Mouse (Mus musculus) spleen, postnatal 10 days (tissue): ENCODE measurements around the gene Trim80.
"Not testable (repeated sequence)": the region's sequence is repeated elsewhere in the genome, so short reads cannot be mapped to it uniquely, and the experiment has no call there.

Experiments
- DNase-seq, 2 experiments: peaks; one replicate each; pipeline ENCODE4 v3.0.0; 2021 to 2022; ENCODE audit warnings: low spot score in 2 of 2

Trim80 gene

DNA sequence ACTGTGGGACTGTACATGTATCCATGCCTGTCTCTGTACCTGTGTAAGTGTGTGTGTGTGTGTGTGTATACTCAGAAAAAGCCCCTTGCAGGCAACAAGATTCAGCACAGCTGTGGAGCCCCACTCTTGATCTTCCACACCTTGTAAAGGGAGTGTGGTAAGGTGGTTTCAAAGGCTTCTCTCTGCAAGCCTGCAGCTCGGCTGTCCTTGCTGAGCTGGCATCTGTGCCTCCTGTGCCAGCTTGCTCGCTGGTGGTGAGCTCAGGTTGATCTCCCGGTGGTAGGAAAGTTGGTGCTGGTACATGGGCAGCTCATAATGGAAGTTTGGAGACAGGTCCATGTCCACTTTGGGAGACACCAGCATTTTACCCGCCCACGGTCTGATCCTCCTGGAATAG is 21.5 kb downstream of the Trim80 start:
- DNase-seq = no peak

DNA sequence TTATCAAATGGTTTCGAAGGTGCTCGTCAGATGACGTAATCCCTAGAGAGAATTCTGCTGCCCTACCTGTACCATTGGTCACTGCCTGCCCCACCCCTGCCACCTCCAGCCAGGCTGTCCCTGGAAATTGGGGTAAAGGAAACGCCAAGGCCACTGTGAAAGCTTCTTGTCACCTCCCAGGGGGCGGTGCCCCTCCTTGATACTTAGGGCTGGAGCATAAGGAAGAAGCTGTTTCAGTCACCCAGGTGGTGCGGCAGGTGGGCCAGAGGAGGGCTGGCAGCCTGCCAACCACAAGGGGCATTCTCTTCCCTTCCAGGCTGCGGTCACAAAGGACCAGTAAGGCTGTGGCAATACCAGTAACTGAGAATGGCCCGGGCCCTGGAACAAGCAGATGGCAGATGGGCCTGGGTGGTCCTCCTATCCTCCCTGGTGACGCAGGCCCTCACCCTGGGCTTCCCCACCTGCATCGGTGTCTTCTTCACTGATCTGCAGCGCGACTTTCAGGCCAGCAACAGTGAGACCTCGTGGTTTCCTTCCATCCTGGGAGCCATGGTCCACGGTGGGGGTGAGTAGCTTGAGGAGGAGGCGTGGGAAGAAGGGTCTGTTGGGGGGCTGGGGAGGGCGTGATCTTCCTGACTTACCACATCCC is 22.0 kb downstream of the Trim80 start, which contains the start of gene Slc16a5:
Gene Slc16a5, plus strand, starts transcription at position 232 of the 649 bp plus-strand sequence.
- DNase-seq = no peak

DNA sequence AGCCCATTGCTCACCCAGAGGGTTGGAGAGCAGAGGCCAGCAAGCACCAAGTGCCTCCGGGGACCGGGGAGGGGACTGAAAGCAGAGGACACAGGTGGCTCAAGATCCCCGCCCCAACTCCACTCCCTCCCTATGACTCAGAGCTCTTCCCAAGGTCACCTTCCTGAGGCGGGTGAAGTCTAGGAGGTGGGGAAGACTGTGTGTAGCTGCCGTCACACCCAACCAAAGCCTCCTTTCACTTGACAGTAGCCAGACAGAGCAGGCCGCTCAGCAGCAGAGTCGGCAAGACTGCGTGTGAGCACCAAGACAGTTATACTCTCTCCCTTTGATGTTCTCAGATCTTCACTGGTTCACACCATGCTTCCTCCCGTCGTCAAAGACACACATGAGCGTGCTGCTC is 23.1 kb downstream of the Trim80 start:
- DNase-seq = no peak

- DNase-seq = no peak
Observed at GRCm38 (mm10) chr11:115464851-115465250, 24.5 kb downstream of the Trim80 start.

DNA sequence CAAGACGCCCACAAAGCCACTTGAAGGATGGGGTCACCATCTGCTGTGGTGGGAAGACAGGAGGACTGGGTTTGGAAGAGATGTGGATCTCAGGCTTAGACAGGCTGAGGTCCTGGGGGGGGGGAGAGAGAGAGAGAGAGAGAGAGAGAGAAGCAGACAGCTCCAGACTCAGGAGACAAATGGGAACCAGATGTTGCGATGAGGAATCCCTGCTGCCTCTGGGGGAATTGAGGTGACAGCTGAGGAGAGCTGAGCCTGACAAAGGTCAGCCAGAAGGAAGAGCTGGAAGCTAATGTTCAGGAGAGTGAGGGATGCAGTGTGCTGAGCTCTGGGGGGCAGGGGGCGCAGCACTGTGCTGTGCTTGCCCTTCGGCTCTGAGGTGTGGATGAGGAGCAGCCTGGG is 26.9 kb downstream of the Trim80 start:
- no peak for DNase-seq

DNA sequence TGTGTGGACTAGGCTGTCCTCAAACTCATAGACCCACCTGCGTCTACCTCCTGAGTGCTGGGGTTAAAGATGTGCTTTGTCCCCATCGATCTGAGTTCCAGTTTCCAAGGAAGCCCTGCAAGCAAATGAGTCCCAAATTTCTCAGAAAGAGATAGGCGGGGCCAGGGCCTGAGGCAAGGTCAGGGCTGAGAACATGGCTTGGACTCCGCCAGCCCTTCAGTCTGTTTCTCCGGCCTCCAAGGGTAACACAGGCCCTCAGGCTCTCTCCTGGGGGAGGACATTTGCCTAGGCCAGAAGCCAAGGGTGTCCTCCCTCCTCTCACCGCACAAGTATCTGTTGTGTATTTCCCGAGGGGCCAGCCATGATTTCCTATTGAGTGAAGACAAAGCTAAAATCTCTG is 31.8 kb downstream of the Trim80 start:
- DNase-seq = no peak

DNA sequence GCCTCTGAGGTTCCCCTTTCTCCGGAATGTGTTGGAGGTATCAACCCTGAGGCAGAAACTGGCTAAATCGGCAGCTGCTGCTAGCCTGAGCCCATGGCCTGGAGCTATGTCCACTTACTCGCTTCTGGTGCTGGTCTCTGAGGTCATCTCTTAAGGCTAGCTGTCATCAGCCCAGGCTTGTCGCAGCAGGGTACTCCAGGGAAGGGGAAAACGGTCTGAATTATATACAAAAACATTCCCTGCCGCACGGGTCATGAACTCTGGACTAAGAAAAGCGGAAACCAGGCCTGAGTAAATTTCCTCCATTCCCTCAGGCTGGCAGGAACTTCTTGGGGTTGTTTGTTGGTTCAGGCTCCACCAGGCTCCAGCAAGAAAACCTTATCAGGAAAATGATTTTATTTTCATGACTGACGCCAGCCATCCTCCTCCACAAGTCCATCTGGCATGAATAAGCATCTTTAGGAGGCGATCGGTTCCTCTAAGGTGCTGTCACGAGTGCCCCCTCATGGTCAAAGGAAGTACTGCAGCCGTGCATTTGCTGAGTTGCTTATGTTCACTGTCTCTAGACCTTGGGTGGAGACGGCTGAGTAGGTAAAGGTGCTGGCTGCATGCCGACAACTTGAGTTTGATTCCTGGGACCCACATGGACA is 33.4 kb downstream of the Trim80 start:
- peak; percentile 95 to 96 for DNase-seq

DNA sequence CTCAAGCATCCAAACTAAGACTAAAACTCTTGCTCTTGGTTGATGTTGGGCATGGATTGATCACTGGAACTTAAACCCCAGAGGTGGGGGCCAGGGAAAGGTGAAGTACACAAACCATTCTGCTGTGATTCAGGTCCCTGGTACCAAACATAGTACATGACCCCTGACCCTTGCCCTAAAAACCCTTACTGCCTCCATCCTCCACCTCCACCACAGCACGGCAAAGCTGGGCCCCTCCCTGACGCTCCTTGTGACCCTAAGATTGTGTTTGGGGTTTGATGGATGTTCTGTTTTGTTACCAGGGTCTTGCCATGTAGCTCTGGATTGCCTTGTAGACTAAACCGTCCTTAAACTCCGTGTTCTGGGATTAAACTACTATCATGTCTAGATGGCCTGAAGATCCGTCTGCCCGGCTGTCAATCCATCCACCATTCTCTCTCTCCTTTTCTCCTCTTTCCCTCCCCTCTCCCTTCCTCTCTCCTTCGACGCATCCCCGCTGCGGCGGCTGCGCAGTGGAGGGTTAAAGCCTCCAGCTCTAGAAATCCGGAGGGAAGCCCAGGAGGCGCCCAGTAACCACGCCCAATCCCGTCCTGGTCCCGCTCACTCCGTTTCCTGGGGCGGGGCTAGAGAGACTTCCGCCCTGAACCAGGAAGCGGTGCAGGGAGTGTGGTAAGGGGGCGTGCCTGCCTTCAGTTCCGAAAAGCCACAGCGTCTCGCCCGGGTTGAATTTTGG is 34.8 kb downstream of the Trim80 start, which contains the start of gene Armc7:
Gene Armc7, plus strand, starts transcription at position 643 of the 733 bp plus-strand sequence.
- peak; percentile 88 to 93 for DNase-seq

GRCm38 (mm10) chr11:115475758-115476237 is 35.5 kb downstream of the Trim80 start:
- no peak for DNase-seq

- DNase-seq = not testable (repeated sequence)
Observed at GRCm38 (mm10) chr11:115476630-115477029, 36.3 kb downstream of the Trim80 start.

DNA sequence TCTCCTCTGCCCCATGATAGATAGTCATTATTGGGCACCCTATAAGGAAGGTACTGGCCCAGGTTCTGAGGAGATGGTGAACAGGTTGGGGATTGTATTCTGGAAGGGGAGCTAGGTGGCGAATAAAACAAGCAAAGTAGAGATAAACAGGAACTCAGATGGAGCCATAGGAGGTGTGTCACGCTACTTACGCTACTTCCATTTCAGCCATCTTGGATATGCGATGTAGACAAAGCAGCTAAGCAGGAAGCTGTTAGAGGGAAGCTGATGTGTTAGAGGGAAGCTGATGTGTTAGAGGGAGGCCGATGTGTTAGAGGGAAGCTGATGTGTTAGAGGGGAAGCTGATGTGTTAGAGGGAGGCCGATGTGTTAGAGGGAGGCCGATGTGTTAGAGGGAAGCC is 37.0 kb downstream of the Trim80 start:
- DNase-seq = not testable (repeated sequence)

DNA sequence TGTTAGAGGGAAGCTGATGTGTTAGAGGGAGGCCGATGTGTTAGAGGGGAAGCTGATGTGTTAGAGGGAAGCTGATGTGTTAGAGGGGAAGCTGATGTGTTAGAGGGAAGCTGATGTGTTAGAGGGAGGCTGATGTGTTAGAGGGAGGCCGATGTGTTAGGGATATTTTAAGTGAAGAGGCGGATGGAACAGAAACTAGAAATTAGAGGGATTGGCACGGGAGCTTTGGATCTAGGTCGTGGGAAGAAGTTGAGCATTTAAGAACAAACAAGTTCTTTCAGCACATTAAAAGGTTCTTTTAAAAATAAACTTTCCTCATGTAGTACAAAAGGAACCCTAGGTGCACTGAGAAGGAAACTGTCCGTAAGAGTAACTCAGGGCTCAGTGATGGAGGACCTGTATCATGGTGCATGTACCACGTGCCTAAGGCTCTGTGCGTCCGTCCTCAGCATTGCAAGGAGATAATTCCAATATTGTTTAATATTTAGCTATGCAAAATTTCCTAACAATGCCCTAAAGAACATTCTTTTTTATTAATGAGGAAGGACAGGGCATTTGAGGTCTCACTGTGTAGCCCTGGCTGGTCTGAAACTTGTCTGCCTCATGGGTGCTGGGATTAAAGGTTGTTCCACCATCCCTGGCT is 38.1 kb downstream of the Trim80 start:
- DNase-seq = no peak

DNA sequence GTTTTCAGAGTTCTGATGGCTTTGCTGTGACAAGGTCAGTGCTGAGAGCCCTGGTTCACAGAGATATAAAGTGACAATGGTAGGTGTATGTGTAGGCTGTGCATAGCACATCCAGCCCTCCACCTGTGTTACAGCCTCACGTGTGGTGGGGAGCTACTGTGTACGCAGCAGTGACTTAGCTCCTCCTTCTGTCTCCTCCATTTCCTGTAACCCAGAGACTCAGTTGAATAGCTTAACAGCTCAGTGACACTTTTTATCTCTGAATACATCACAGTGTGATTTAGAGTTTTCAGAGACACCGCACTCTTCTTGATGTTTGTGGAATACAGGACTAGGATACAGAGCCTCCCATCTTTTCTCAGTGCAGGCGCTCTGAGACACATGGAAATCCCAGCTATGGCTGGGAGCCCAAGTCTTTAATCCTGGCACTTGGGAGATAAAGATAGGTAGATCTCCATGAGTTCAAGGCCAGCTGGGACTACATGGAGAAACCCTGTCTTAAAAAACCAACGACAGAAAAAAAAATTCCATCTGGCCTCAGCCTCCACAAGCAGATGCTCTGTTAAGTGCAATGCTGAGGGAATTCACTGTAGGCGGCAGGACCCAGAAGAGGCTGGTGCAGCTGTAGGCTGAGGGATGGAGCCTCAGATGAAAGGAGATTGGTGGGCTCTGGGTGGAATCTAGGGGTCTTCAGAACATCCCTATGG is 41.4 kb downstream of the Trim80 start:
- DNase-seq = no peak

- no peak for DNase-seq
Observed at GRCm38 (mm10) chr11:115483278-115483677, 42.9 kb downstream of the Trim80 start.

GRCm38 (mm10) chr11:115483726-115484125 is 43.4 kb downstream of the Trim80 start:
- DNase-seq = peak; percentile 84 to 88

DNA sequence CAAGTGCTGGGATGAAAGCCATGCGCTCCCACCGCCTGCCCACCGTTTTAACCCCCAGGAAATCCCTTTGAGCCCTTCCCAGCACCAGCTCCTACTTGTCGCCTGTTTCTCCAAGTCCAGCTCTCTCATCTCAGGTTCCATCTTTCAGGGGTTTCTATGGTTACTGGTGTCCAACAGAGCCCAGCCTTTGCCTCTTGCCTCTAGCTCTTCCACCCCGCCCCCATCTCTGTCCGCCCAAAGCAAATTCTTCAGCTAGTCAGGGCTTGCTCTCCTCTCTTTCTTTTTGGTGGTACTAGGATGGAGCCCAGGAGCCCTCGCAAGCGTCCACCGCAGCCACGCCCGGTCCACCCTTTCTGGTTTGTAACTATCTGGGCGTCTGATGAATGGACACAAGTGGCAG is 44.8 kb downstream of the Trim80 start:
- DNase-seq = no peak

DNA sequence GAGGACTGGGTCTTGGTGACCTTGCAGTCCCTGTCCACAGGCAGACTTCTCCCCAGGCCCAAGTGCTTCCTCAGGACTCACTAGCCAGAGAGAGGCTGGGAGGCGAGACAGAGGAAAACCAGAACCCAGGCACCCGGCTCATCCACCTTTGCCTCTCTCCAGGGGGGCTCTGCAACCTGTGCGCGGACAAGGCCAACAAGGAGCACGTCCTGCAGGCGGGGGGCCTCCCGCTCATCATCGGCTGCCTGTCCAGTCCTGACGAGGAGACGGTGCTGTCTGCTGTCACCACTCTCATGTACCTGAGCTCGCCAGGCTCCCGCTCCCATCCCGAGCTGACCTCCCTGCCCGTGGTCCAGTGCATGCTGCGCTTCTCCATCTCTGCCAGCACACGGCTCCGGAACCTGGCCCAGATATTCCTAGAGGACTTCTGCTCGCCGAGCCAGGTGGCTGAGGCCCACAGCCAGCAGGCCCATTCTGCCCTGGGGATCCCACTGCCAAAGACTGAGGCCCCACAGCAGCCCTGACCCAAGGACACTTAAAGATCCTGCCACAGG is 48.3 kb downstream of the Trim80 start:
- DNase-seq = no peak

DNA sequence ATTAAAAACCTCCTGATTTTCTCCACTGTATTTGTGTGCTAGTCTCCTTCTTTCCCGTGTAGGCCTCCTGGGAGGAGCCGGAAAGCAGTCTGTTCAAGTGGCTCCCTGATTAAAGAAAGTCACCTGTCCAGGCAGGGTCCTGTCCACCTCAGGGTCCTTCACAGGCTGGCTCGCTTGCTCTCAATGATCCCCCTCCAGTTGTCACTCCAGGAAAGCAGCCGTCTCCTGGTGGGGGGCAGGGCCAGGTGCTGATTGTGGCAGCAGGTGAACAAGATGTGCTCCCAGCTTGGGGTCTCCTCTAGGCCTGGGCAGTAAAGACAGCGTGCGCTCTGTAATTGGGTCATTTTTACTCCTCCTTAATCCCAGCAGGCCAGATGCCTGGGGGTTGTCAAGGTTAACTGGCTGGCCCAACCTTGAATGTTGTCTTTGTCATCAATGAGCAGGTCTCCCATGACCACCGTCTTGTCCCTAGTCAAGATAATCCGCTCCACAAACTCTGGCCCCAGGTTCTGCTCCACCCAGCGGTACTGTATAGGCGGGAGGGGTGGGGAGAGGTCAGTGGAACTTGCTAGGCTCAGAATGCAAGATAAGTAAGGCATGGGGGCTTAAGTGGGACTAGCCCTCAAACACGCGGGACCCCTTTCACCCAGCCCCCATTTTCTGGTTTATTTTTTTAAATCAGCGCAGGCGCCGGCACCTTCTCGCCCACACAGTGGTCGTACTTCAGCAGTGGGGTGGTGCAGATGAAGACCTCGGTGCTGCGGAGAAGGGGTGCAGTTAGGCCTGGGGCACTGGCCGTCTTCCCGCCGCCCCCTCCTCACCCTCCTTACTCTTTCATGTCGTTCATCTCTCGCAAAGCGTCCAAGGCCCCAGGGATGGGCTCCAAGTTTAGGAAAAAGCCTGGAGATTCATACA is 50.4 kb downstream of the Trim80 start:
- DNase-seq = peak in 1 of 2 experiments; percentile 32

GRCm38 (mm10) chr11:115491356-115492083 is 51.2 kb downstream of the Trim80 start, which contains the start of gene Nt5c:
Gene Nt5c (minus strand): TSS chr11:115491862.
- DNase-seq = peak; percentile 81 to 87
